Mouse (Mus musculus) NIH3T3 (cell line): ENCODE results near the gene Cep97.
A peak's percentile ranks its signal among the peaks of the same experiment; 100 is the strongest.
"Not testable (repeated sequence)": the region's sequence is repeated elsewhere in the genome, so short reads cannot be mapped to it uniquely, and the experiment has no call there.

Experiments used
- DNase-seq: peaks from one replicate; pipeline ENCODE4 v3.0.0-alpha.2; 2012; ENCODE audit warnings: low read depth

Cep97 gene

GRCm38 (mm10) chr16:55890346-55891136, 44.1 kb downstream of the Cep97 start:
- DNase-seq, result no peak

- DNase-seq, result peak; percentile 8
Observed at GRCm38 (mm10) chr16:55889451-55889850, 45.2 kb downstream of the Cep97 start.

GRCm38 (mm10) chr16:55888584-55888960, 46.1 kb downstream of the Cep97 start:
- DNase-seq, result no peak

GRCm38 (mm10) chr16:55887814-55888583, 46.7 kb downstream of the Cep97 start:
- peak; percentile 35 for DNase-seq

GRCm38 (mm10) chr16:55884246-55884645, 50.4 kb downstream of the Cep97 start:
- no peak for DNase-seq

GRCm38 (mm10) chr16:55876025-55876424, 58.6 kb downstream of the Cep97 start:
- DNase-seq, result no peak

- no peak for DNase-seq
Observed at GRCm38 (mm10) chr16:55863832-55864231, 70.8 kb downstream of the Cep97 start.

- DNase-seq, result peak; percentile 85
Observed at GRCm38 (mm10) chr16:55863149-55863815, 71.4 kb downstream of the Cep97 start.

- no peak for DNase-seq
Observed at GRCm38 (mm10) chr16:55861104-55861503, 73.6 kb downstream of the Cep97 start.

- not testable (repeated sequence) for DNase-seq
Observed at GRCm38 (mm10) chr16:55859421-55859820, 75.2 kb downstream of the Cep97 start.

- DNase-seq, result peak; percentile 78
Observed at GRCm38 (mm10) chr16:55858465-55858864, 76.2 kb downstream of the Cep97 start.

- DNase-seq, result peak; percentile 93
Observed at GRCm38 (mm10) chr16:55852943-55853727, 81.5 kb downstream of the Cep97 start.

- DNase-seq, result no peak
Observed at GRCm38 (mm10) chr16:55852515-55852914, 82.1 kb downstream of the Cep97 start.

- DNase-seq, result no peak
Observed at GRCm38 (mm10) chr16:55850485-55850884, 84.2 kb downstream of the Cep97 start.
